Mouse (Mus musculus) megakaryocyte, embryonic 14.5 days (primary cell): ENCODE data around the gene Nol3. TPM values are rescaled to one million over a fixed set of nuclear protein-coding genes. Genes with fewer than 3 reads are reported as not detected.

ENCODE experiments used
- H3K27me3 ChIP-seq: replicated peaks from 2 replicates; pipeline ENCODE3; 2012; ENCODE audit warnings: inconsistent platforms
- H3K36me3 ChIP-seq: replicated peaks from 2 replicates; pipeline ENCODE3; 2012; ENCODE audit warnings: low read length, inconsistent platforms, mixed read lengths
- H3K4me1 ChIP-seq: 2 replicates; pipeline ENCODE4 v1.6.1; 2012; ENCODE audit warnings: inconsistent platforms
- H3K4me3 ChIP-seq: replicated peaks from 2 replicates; pipeline ENCODE3; 2012; ENCODE audit warnings: moderate library complexity, mild to moderate bottlenecking, inconsistent platforms
- H3K9me3 ChIP-seq: 2 replicates; pipeline ENCODE4 v1.6.1; 2012; ENCODE audit warnings: inconsistent platforms
- FLI1 ChIP-seq: IDR thresholded peaks from 2 replicates; pipeline ENCODE4 v1.6.1; 2012; ENCODE audit warnings: low read length, inconsistent platforms, mixed read lengths
- GATA1 ChIP-seq: IDR thresholded peaks from 3 replicates; pipeline ENCODE4 v1.6.1; 2012; ENCODE audit warnings: mixed read lengths, low read length, inconsistent platforms, borderline replicate concordance
- polyA plus RNA-seq: library from polyadenylated mRNA; stranded (reverse); fragments of >175 nt; gene quantifications from 2 replicates; pipeline ENCODE4 v1.2.3, GENCODE M21; 2012; ENCODE audit warnings: low replicate concordance; ENCODE audit not compliant: insufficient read depth

The Nol3 gene
- polyA plus RNA-seq, 1 experiment: 0.41 TPM

DNA sequence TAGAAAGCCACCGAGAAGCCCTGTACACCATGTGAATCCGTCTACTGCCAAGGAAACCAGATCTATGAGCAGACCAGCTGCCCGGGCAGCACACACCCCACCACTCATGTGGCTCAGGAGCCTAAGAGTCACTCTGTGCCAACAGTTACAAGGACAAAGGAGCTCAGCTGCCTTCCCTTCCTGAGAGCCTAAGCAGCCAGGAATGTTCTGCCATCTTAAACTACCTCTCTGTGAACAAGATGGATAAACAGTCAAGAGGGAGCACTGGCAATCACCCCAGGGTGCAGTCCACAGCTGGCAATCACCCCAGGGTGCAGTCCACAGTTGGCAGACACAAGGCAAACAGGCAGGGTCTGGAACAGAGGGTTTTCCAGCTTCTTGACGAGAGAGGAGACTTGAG lies 42.0 kb downstream of the Nol3 start:
- Histone ChIP-seq H3K4me3 (peak overlapping the region; percentile 75), H3K4me1 (peaks cover 99% of the 10 kb centered on the region), H3K9me3 (no peaks in the 10 kb centered on the region), H3K27me3 (no peaks in the 10 kb centered on the region), H3K36me3 (peaks cover 90% of the 10 kb centered on the region)
- no peak for TF ChIP-seq FLI1
- no peak for TF ChIP-seq GATA1

DNA sequence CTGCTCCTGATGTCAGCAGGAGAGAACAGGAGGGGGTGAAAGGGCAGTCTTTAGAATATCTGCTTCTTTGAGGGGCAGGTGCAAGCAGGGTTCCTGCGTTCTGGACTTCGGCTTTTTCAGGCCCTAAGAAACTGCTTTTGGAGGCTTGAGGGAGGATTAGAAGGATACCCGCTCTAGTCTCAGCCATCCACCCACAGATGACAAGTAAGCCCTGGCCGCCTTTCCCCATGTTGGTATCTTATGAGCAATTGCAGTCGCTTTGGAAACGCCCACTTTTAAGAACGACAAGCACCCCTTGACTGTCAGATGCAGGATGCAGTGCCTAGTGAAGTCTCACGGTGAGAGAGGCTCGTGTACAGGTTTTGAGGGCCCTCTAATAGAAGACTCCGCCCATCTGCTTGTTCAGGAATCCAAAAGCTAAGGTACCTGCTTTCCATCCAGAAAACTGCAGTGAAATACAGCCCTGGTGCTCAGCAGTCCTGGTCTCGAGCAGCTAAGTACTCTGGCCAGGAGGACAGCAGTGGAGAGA lies 42.8 kb downstream of the Nol3 start:
- peaks cover 99% of the 10 kb centered on the region for H3K4me1 ChIP-seq
- H3K4me3 ChIP-seq: peak overlapping the region; percentile 88
- peaks cover 88% of the 10 kb centered on the region for H3K36me3 ChIP-seq
- no peaks in the 10 kb centered on the region for H3K27me3 ChIP-seq
- TF ChIP-seq GATA1: no peak
- TF ChIP-seq FLI1: no peak
- H3K9me3 ChIP-seq: no peaks in the 10 kb centered on the region

DNA sequence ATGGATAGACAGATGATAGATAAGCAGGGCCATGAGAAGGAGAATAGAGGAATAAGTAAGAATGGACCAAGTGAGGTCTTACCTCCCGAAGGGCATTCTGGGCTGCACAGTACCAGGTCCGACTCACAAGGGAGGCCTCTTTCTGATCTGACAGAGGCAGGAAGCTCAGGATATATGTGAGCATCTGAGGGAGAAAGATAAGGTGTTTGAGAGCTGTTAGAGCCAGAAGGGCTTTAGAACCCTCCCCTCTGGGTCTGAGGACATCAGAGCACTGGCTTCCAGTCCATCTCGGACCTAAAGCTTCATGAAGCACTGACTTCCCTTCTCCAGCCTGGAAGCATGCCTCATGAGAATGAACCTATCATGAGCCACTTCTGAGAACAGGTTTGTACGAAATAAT lies 47.2 kb downstream of the Nol3 start:
- H3K4me1 ChIP-seq: peaks cover 87% of the 10 kb centered on the region
- H3K36me3 ChIP-seq: peaks cover 66% of the 10 kb centered on the region
- peak; percentile 28; the same call in 1 of the 3 replicates for TF ChIP-seq GATA1
- TF ChIP-seq FLI1: no peak
- no peaks in the 10 kb centered on the region for H3K9me3 ChIP-seq
- peak overlapping the region; percentile 96 for H3K4me3 ChIP-seq
- H3K27me3 ChIP-seq: no peaks in the 10 kb centered on the region

DNA sequence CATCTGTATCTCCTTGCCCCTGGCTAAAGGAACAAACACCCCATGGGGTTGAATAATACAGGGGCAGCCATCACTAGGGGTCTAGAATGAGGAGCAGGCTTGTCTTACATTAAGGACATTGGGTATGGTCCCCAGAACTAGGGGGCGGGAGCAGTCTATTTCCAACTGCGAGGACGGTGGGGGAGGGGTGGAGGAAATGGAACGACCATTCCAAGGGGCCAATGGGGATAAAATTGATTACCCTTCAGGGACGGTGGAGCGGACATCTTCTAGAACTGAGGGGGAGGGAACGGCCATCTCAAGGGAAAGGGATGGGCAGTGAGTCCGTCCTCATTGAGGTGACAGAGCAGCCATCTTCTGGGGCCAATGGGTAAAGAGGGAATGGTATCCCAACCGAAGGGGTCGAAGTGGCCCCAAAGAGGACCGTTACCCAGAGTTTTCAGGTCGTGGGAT lies 49.7 kb downstream of the Nol3 start:
- Histone ChIP-seq H3K9me3 (no peaks in the 10 kb centered on the region), H3K27me3 (no peaks in the 10 kb centered on the region), H3K4me3 (peak overlapping the region; percentile 96), H3K36me3 (peaks cover 70% of the 10 kb centered on the region), H3K4me1 (peaks cover 86% of the 10 kb centered on the region)
- TF ChIP-seq FLI1 (no peak), GATA1 (no peak)

DNA sequence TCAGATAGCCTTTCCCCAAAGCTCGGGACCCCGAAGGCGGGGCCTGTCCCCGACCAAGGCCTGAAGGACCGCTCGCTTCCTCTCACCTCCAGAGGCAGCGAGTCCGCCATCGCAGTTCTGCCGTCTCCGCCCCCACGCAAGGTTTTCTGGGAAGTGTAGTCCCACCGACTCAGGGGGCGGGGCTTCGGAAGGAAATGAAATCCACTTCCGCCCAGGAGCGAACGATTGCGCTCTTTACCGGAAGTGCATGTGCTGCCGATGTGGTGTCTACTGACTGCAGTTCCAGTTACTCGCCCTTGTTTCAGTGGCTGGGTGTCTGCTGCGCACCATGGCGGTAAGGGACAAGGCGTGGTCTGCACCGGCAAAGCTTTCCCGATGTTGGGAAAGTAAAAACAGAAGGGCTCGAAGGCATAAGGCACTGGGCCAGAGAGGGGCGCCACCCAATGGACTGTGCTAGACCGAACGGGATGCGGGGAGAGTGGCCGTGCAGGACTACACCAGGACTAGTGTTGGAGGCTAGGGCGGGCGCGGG lies 50.3 kb downstream of the Nol3 start, which contains the start of the genes Lrrc29 and Tmem208:
TSS of gene Lrrc29 (minus strand) at position 138 of the 532 bp plus-strand sequence.
TSS of gene Tmem208 (plus strand) at position 214 of the 532 bp plus-strand sequence.
- Histone ChIP-seq H3K4me1 (peaks cover 86% of the 10 kb centered on the region), H3K36me3 (peaks cover 74% of the 10 kb centered on the region)
- TF ChIP-seq FLI1: peak; percentile 93
- no peak for TF ChIP-seq GATA1

DNA sequence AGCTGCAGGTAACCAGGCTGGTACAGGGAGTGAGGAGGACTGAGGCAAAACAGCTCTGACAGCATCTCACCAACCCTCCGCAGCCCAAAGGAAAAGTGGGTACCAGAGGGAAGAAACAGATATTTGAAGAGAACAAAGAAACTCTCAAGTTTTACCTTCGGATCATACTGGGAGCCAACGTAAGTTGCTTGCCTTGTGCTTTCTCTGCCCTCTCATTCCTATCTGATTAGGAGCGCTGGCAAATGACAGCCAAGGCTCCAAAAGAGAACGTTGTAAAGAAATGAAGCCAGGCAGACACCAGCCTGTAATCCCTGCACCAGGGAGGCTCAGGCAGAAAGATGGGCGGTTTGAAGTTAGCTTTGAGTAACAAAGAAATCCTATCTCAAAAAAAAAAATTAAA lies 51.0 kb downstream of the Nol3 start:
- no peak for TF ChIP-seq FLI1
- no peak for TF ChIP-seq GATA1
- H3K36me3 ChIP-seq: peaks cover 75% of the 10 kb centered on the region
- H3K4me1 ChIP-seq: peaks cover 87% of the 10 kb centered on the region
- H3K4me3 ChIP-seq: peak overlapping the region; percentile 96
- H3K27me3 ChIP-seq: no peaks in the 10 kb centered on the region
- H3K9me3 ChIP-seq: no peaks in the 10 kb centered on the region

More for the DNA sequence above, 50.3 kb downstream of the Nol3 start, which contains the start of the genes Lrrc29 and Tmem208:
- H3K27me3 ChIP-seq: no peaks in the 10 kb centered on the region
- H3K9me3 ChIP-seq: no peaks in the 10 kb centered on the region
- peak within 1 kb of the TSS; percentile 96 for H3K4me3 ChIP-seq

DNA sequence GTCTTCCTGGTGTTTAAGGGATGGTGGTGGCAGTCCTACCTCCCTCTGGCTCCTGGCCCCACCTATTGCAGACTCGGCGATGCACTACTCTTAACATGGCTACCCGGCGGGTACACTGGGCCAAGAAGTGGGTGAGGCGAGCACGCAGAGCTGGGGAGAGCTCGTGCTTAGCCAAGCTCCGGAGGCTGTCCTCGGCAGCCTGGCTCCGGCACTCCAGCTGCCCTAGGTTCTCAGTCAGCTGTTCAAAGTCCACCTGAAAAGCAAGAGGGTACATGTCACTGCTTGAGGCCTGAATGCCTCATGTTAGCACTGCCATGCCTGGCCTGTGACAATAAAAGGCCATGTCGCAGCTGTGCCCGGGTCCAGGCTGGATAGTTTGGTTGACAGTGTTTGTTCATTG lies 54.4 kb downstream of the Nol3 start:
- TF ChIP-seq GATA1 (no peak), FLI1 (no peak)
- Histone ChIP-seq H3K4me3 (no peak overlapping the region), H3K9me3 (no peaks in the 10 kb centered on the region), H3K27me3 (no peaks in the 10 kb centered on the region), H3K36me3 (peaks cover 80% of the 10 kb centered on the region), H3K4me1 (peaks cover 79% of the 10 kb centered on the region)

DNA sequence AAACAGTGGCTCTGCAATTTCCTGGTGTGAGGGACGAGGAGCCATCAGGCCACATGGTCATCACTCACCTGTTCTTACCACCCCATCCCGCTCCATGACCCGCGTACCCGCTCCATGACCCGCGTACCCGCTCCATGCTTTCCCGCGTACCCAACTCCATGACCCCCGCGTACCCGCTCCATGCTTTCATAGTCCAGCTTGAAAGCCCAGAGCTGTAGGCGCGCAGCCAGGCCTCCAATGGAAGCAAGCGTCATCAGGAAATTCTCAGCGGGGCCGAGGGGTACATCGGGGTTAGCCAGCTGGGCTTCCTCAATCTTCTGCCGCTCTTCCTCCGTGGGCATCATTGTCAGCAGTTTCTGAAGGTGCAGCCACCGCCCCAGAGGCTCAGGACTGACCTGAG lies 55.5 kb downstream of the Nol3 start:
- Histone ChIP-seq H3K36me3 (peaks cover 92% of the 10 kb centered on the region), H3K27me3 (no peaks in the 10 kb centered on the region), H3K9me3 (no peaks in the 10 kb centered on the region), H3K4me3 (peak overlapping the region; percentile 31), H3K4me1 (peaks cover 89% of the 10 kb centered on the region)
- TF ChIP-seq FLI1 (no peak), GATA1 (no peak)

Other genes starting within 250 kb of the Nol3 start
- gene Ces3a, start 227.5 kb upstream of the Nol3 start, polyA plus RNA-seq: not detected in 2 replicates
- gene Ces3b, start 192.4 kb upstream of the Nol3 start, polyA plus RNA-seq: not detected in 2 replicates
- not detected in 2 replicates for gene Ces4a, start 144.3 kb upstream of the Nol3 start, polyA plus RNA-seq
- 2.1 and 15.3 TPM in 2 replicates for gene Cbfb, start 105.5 kb upstream of the Nol3 start, polyA plus RNA-seq
- gene D230025D16Rik, start 51.0 kb upstream of the Nol3 start, polyA plus RNA-seq: 1.4 and 2.1 TPM in 2 replicates
- 4.9 and 14.6 TPM in 2 replicates for gene B3gnt9, start 21.0 kb upstream of the Nol3 start, polyA plus RNA-seq
- 32.6 and 35.8 TPM in 2 replicates for gene Tradd, start 11.5 kb upstream of the Nol3 start, polyA plus RNA-seq
- 6.2 and 8.9 TPM in 2 replicates for gene Fbxl8, start 11.5 kb upstream of the Nol3 start, polyA plus RNA-seq
- 0.73 TPM in 1 of 2 replicates, not detected in the other for gene Hsf4, start 6.3 kb upstream of the Nol3 start, polyA plus RNA-seq
- 1.6 and 1.8 TPM in 2 replicates for gene 4931428F04Rik, start 13.7 kb downstream of the Nol3 start, polyA plus RNA-seq
- gene Exoc3l, start 20.0 kb downstream of the Nol3 start, polyA plus RNA-seq: 76.3 and 141 TPM in 2 replicates
- gene E2f4, start 21.5 kb downstream of the Nol3 start, polyA plus RNA-seq: 39.4 and 41.2 TPM in 2 replicates
- 0.63 TPM in 1 of 2 replicates, not detected in the other for gene Elmo3, start 29.5 kb downstream of the Nol3 start, polyA plus RNA-seq
- 13.0 and 15.5 TPM in 2 replicates for gene Lrrc29, start 50.1 kb downstream of the Nol3 start, polyA plus RNA-seq
- 61.6 and 71.6 TPM in 2 replicates for gene Tmem208, start 50.2 kb downstream of the Nol3 start, polyA plus RNA-seq
- 78.6 and 155 TPM in 2 replicates for gene Fhod1, start 71.8 kb downstream of the Nol3 start, polyA plus RNA-seq
- gene Slc9a5, start 72.7 kb downstream of the Nol3 start, polyA plus RNA-seq: 4.1 and 16.4 TPM in 2 replicates
- 0.02 TPM in 1 of 2 replicates, not detected in the other for gene Plekhg4, start 97.1 kb downstream of the Nol3 start, polyA plus RNA-seq
- not detected in 2 replicates for gene Kctd19, start 137.4 kb downstream of the Nol3 start, polyA plus RNA-seq
- not detected in 2 replicates for gene Lrrc36, start 137.4 kb downstream of the Nol3 start, polyA plus RNA-seq
- gene Tppp3, start 195.4 kb downstream of the Nol3 start, polyA plus RNA-seq: 2.5 and 3.3 TPM in 2 replicates
- gene Zdhhc1, start 220.8 kb downstream of the Nol3 start, polyA plus RNA-seq: 5.4 and 9.0 TPM in 2 replicates
- gene Hsd11b2, start 242.6 kb downstream of the Nol3 start, polyA plus RNA-seq: 0.12 TPM in 1 of 2 replicates, not detected in the other